In genomic region chr12:5807996-5808886, GRCm38 (mm10) we compare ENCODE assay signal across 11 mouse cellular contexts.
DNase-seq lines count a peak whose midpoint lies in the region; ATAC-seq and TF ChIP-seq lines count a peak whose summit lies in the region.
"Had no signal": no experiment of that assay in that cellular context is flagged by ENCODE, and none has a peak within 500 bp of the region (broad histone marks: within the 10 kb centered on the region; RNA-seq: fewer than 3 reads in every experiment).

No protein-coding gene starts in this region.

- WGBS in heart, embryonic 10.5 days = 20% methylated on average over 18 of the region's 18 CpGs
- WGBS in embryonic facial prominence, embryonic 13.5 days = 13% methylated on average over 18 of the region's 18 CpGs
- WGBS in midbrain, embryonic 16.5 days = 22% methylated on average over 18 of the region's 18 CpGs
- 26% methylated on average over 18 of the region's 18 CpGs for WGBS in liver, postnatal 0 days (ENCODE audit: insufficient replicate concordance)

- no peaks in the 10 kb centered on the region for H3K27me3 ChIP-seq in heart, embryonic 10.5 days (ENCODE audit: insufficient read depth, poor library complexity, severe bottlenecking)
- peaks cover 4% of the 10 kb centered on the region for H3K27me3 ChIP-seq in embryonic facial prominence, embryonic 13.5 days
- H3K27me3 ChIP-seq in midbrain, embryonic 16.5 days (ENCODE audit: control insufficient read depth, insufficient read depth, low read depth, low read length) = no peaks in the 10 kb centered on the region
- no peaks in the 10 kb centered on the region for H3K27me3 ChIP-seq in liver, postnatal 0 days (ENCODE audit: insufficient read depth, low read length)
- H3K27me3 ChIP-seq: lung, embryonic 15.5 days had no signal

- peak overlapping the region; percentile 18; the same call in 1 of the 2 replicates for H3K4me2 ChIP-seq in embryonic facial prominence, embryonic 13.5 days
- H3K4me2 ChIP-seq in midbrain, embryonic 16.5 days (ENCODE audit: low read length) = no peak overlapping the region
- H3K4me2 ChIP-seq in liver, postnatal 0 days (ENCODE audit: low read depth, low read length) = no peak overlapping the region
- H3K4me2 ChIP-seq: lung, embryonic 15.5 days had no signal

- ATAC-seq in embryonic facial prominence, embryonic 13.5 days (ENCODE audit: insufficient number of reproducible peaks, insufficient read depth, low FRiP score, low TSS enrichment, low read depth) = no peak
- ATAC-seq in midbrain, embryonic 16.5 days = peak; percentile 42; the same call in 1 of the 2 replicates
- no peak for ATAC-seq in liver, postnatal 0 days

- H3K9me3 ChIP-seq in heart, embryonic 10.5 days = no peaks in the 10 kb centered on the region
- H3K9me3 ChIP-seq in embryonic facial prominence, embryonic 13.5 days = no peaks in the 10 kb centered on the region
- H3K9me3 ChIP-seq in midbrain, embryonic 16.5 days (replicated peaks; ENCODE audit: control insufficient read depth, low read length, poor library complexity, severe bottlenecking) = no peaks in the 10 kb centered on the region
- no peaks in the 10 kb centered on the region for H3K9me3 ChIP-seq in liver, postnatal 0 days (ENCODE audit: low read length)
- H3K9me3 ChIP-seq: lung, embryonic 15.5 days had no signal

- DNase-seq in heart, embryonic 10.5 days (ENCODE audit: low spot score) = no peak
- no peak for DNase-seq in heart, adult 8-10 months (ENCODE audit: low spot score)
- DNase-seq in kidney, postnatal 10 days = peak; percentile 11
- DNase-seq in kidney, postnatal 25 days = no peak
- DNase-seq in liver, postnatal 0 days = no peak
- no peak for DNase-seq in adipocyte (ENCODE audit: low spot score)
- DNase-seq: cerebellum, adult 8-10 months; heart, postnatal 4 days had no signal

- peak overlapping the region; percentile 40; the same call in 1 of the 2 replicates for H3K4me3 ChIP-seq in heart, embryonic 10.5 days
- H3K4me3 ChIP-seq in embryonic facial prominence, embryonic 13.5 days = no peak overlapping the region
- H3K4me3 ChIP-seq in midbrain, embryonic 16.5 days (ENCODE audit: low read depth, low read length) = no peak overlapping the region
- no peak overlapping the region for H3K4me3 ChIP-seq in liver, postnatal 0 days (ENCODE audit: low read depth, low read length)
- H3K4me3 ChIP-seq: lung, embryonic 15.5 days had no signal

- no peak for TF ChIP-seq CTCF in liver, postnatal 0 days (IDR thresholded peaks at IDR 0.05; ENCODE audit: low read depth)

- H3K4me1 ChIP-seq in heart, embryonic 10.5 days = peaks cover 8% of the 10 kb centered on the region
- H3K4me1 ChIP-seq in embryonic facial prominence, embryonic 13.5 days = peaks cover 9% of the 10 kb centered on the region
- H3K4me1 ChIP-seq in midbrain, embryonic 16.5 days (ENCODE audit: control insufficient read depth, insufficient read depth, low read length) = peaks cover 7% of the 10 kb centered on the region
- H3K4me1 ChIP-seq in liver, postnatal 0 days (ENCODE audit: insufficient read depth) = no peaks in the 10 kb centered on the region
- H3K4me1 ChIP-seq: lung, embryonic 15.5 days had no signal

- H3K27ac ChIP-seq in heart, embryonic 10.5 days = no peak overlapping the region
- no peak overlapping the region for H3K27ac ChIP-seq in embryonic facial prominence, embryonic 13.5 days
- H3K27ac ChIP-seq in midbrain, embryonic 16.5 days (ENCODE audit: low read length) = no peak overlapping the region
- no peak overlapping the region for H3K27ac ChIP-seq in liver, postnatal 0 days (ENCODE audit: low read depth)
- H3K27ac ChIP-seq: lung, embryonic 15.5 days had no signal

- no peak for TF ChIP-seq EP300 in liver, postnatal 0 days (IDR thresholded peaks at IDR 0.05; ENCODE audit: low read depth)

- H3K36me3 ChIP-seq in heart, embryonic 10.5 days = no peaks in the 10 kb centered on the region
- H3K36me3 ChIP-seq in embryonic facial prominence, embryonic 13.5 days = no peaks in the 10 kb centered on the region
- no peaks in the 10 kb centered on the region for H3K36me3 ChIP-seq in midbrain, embryonic 16.5 days (ENCODE audit: control insufficient read depth, insufficient read depth, low read length)
- no peaks in the 10 kb centered on the region for H3K36me3 ChIP-seq in liver, postnatal 0 days (replicated peaks; ENCODE audit: insufficient read depth, low read length)
- H3K36me3 ChIP-seq: lung, embryonic 15.5 days had no signal

- H3K9ac ChIP-seq in embryonic facial prominence, embryonic 13.5 days = 0 out of 2 replicates have a peak overlapping the region, but pooled peaks have one; percentile 0
- H3K9ac ChIP-seq in midbrain, embryonic 16.5 days (ENCODE audit: low read depth, low read length) = 0 out of 2 replicates have a peak overlapping the region, but pooled peaks have one; percentile 3
- no peak overlapping the region for H3K9ac ChIP-seq in liver, postnatal 0 days (replicated peaks)
- H3K9ac ChIP-seq: lung, embryonic 15.5 days had no signal
